Mouse (Mus musculus) MEL (cell line): ENCODE results near the gene Serinc5. TPM values are rescaled to one million over a fixed set of nuclear protein-coding genes. Genes with fewer than 3 reads are reported as not detected.

Experiments used
- DNase-seq: peaks from one replicate; pipeline ENCODE4 v3.0.0; 2011; ENCODE audit warnings: low read depth, low spot score
- H3K27ac ChIP-seq: 2 replicates; pipeline ENCODE4 v1.5.1; 2012; ENCODE audit warnings: low read depth, mild to moderate bottlenecking, control low read depth, low read length, moderate library complexity; ENCODE audit not compliant: control insufficient read depth
- H3K27me3 ChIP-seq, 2 experiments: fragments of 150-350 bp in 1 of 2; sonication (generic) in 1 of 2; 2 replicates each; pipeline ENCODE4 v1.6.1; 2012; ENCODE audit warnings: low read length in 2 of 2, mild to moderate bottlenecking in 2 of 2, improper control_type of control experiment in 1 of 2, moderate library complexity in 1 of 2; ENCODE audit not compliant: insufficient read depth in 2 of 2, control insufficient read depth in 1 of 2
- H3K36me3 ChIP-seq, 2 experiments: 2 replicates each; pipeline ENCODE4 v1.6.1; 2012 to 2014; ENCODE audit warnings: low read length in 2 of 2, improper control_type of control experiment in 1 of 2, inconsistent platforms in 1 of 2, mild to moderate bottlenecking in 1 of 2; ENCODE audit not compliant: insufficient read depth in 2 of 2, control insufficient read depth in 1 of 2
- H3K4me1 ChIP-seq, 2 experiments: fragments of 150-350 bp in 1 of 2; sonication (generic) in 1 of 2; 2 replicates each; pipeline ENCODE4 v1.6.1; 2012; ENCODE audit warnings: low read length in 2 of 2, improper control_type of control experiment in 1 of 2, mild to moderate bottlenecking in 1 of 2; ENCODE audit not compliant: insufficient read depth in 2 of 2, control insufficient read depth in 1 of 2
- H3K4me3 ChIP-seq, 2 experiments: fragments of 150-350 bp in 1 of 2; sonication (generic) in 1 of 2; 2 replicates each; pipeline ENCODE4 v1.5.1; 2012; ENCODE audit warnings: low read depth in 2 of 2, low read length in 2 of 2, mild to moderate bottlenecking in 2 of 2, moderate library complexity in 2 of 2, control low read depth in 1 of 2, improper control_type of control experiment in 1 of 2; ENCODE audit not compliant: control insufficient read depth in 1 of 2, insufficient read depth in 1 of 2
- H3K79me2 ChIP-seq: 2 replicates; pipeline ENCODE4 v1.6.1; 2012; ENCODE audit warnings: mild to moderate bottlenecking, low read length, moderate library complexity; ENCODE audit not compliant: control insufficient read depth, poor library complexity, insufficient read depth
- H3K9ac ChIP-seq: 2 replicates; pipeline ENCODE4 v1.6.1; 2012; ENCODE audit warnings: low read depth, mild to moderate bottlenecking, control low read depth, low read length, moderate library complexity; ENCODE audit not compliant: control insufficient read depth, poor library complexity, severe bottlenecking
- H3K9me3 ChIP-seq: fragments of 150-350 bp; sonication (generic); replicated peaks from 2 replicates; pipeline ENCODE4 v1.6.1; 2012; ENCODE audit warnings: mild to moderate bottlenecking, low read length, improper control_type of control experiment, moderate library complexity; ENCODE audit not compliant: insufficient read depth
- BHLHE40 ChIP-seq: IDR thresholded peaks from 2 replicates; pipeline ENCODE4 v1.6.1; 2012; ENCODE audit warnings: low read depth, mild to moderate bottlenecking, inconsistent platforms, low read length, improper control_type of control experiment, borderline replicate concordance
- CHD2 ChIP-seq: IDR thresholded peaks from 2 replicates; pipeline ENCODE4 v1.6.1; 2011; ENCODE audit warnings: low read length, improper control_type of control experiment
- EP300 ChIP-seq, 2 experiments: IDR thresholded peaks; 2 replicates each; pipeline ENCODE4 v1.6.1; 2011; ENCODE audit warnings: improper control_type of control experiment in 2 of 2, low read length in 2 of 2, low read depth in 1 of 2, mild to moderate bottlenecking in 1 of 2
- ETS1 ChIP-seq: IDR thresholded peaks from 2 replicates; pipeline ENCODE4 v1.6.1; 2012; ENCODE audit warnings: low read depth, mild to moderate bottlenecking, inconsistent platforms, low read length, improper control_type of control experiment, moderate library complexity
- GABPA ChIP-seq: IDR thresholded peaks from 2 replicates; pipeline ENCODE4 v1.6.1; 2012; ENCODE audit warnings: low read depth, mild to moderate bottlenecking, inconsistent platforms, low read length, improper control_type of control experiment, moderate library complexity
- GATA1 ChIP-seq: IDR thresholded peaks from 2 replicates; pipeline ENCODE4 v1.6.1; 2011; ENCODE audit warnings: low read depth, low read length, improper control_type of control experiment
- MAFK ChIP-seq: IDR thresholded peaks from 2 replicates; pipeline ENCODE4 v1.6.1; 2011; ENCODE audit warnings: low read depth, mild to moderate bottlenecking, low read length, improper control_type of control experiment, borderline replicate concordance
- MAX ChIP-seq: IDR thresholded peaks from 2 replicates; pipeline ENCODE4 v1.6.1; 2011; ENCODE audit warnings: low read length, improper control_type of control experiment
- MAZ ChIP-seq: IDR thresholded peaks from 2 replicates; pipeline ENCODE4 v1.6.1; 2012; ENCODE audit warnings: low read depth, mild to moderate bottlenecking, inconsistent platforms, low read length, improper control_type of control experiment
- MXI1 ChIP-seq: IDR thresholded peaks from 2 replicates; pipeline ENCODE4 v1.6.1; 2011; ENCODE audit warnings: mild to moderate bottlenecking, low read depth, low read length, improper control_type of control experiment
- MYC ChIP-seq: IDR thresholded peaks from 2 replicates; pipeline ENCODE4 v1.6.1; 2011; ENCODE audit warnings: low read depth, mild to moderate bottlenecking, low read length, improper control_type of control experiment, moderate library complexity
- NELFE ChIP-seq: IDR thresholded peaks from 2 replicates; pipeline ENCODE4 v1.6.1; 2011; ENCODE audit warnings: low read depth, low read length, improper control_type of control experiment
- POLR2AphosphoS2 ChIP-seq: IDR thresholded peaks from 2 replicates; pipeline ENCODE4 v1.6.1; 2011; ENCODE audit warnings: low read length, improper control_type of control experiment
- POLR2AphosphoS5 ChIP-seq: IDR thresholded peaks from 2 replicates; pipeline ENCODE4 v1.6.1; 2012; ENCODE audit warnings: low read depth, borderline replicate concordance, mild to moderate bottlenecking, inconsistent platforms, low read length, moderate library complexity, mixed read lengths
- RAD21 ChIP-seq: IDR thresholded peaks from 2 replicates; pipeline ENCODE4 v1.6.1; 2011; ENCODE audit warnings: mild to moderate bottlenecking, low read depth, low read length, improper control_type of control experiment
- SMC3 ChIP-seq: IDR thresholded peaks from 2 replicates; pipeline ENCODE4 v1.6.1; 2011; ENCODE audit warnings: low read depth, low read length, improper control_type of control experiment
- TCF12 ChIP-seq: IDR thresholded peaks from 2 replicates; pipeline ENCODE4 v1.6.1; 2014; ENCODE audit warnings: low read depth, mild to moderate bottlenecking, inconsistent platforms, low read length, improper control_type of control experiment, moderate library complexity
- USF2 ChIP-seq, 2 experiments: IDR thresholded peaks; 2 replicates each; pipeline ENCODE4 v1.6.1; 2011 to 2012; ENCODE audit warnings: improper control_type of control experiment in 2 of 2, low read length in 2 of 2, borderline replicate concordance in 1 of 2, inconsistent platforms in 1 of 2, low read depth in 1 of 2, mild to moderate bottlenecking in 1 of 2; ENCODE audit not compliant: insufficient read depth in 1 of 2
- ZC3H11A ChIP-seq: IDR thresholded peaks from 2 replicates; pipeline ENCODE4 v1.6.1; 2012; ENCODE audit warnings: low read depth, mild to moderate bottlenecking, inconsistent platforms, low read length, improper control_type of control experiment
- ZKSCAN1 ChIP-seq: IDR thresholded peaks from 2 replicates; pipeline ENCODE4 v1.6.1; 2012; ENCODE audit warnings: low read depth, mild to moderate bottlenecking, inconsistent platforms, low read length, improper control_type of control experiment, moderate library complexity
- ZMIZ1 ChIP-seq: IDR thresholded peaks from 2 replicates; pipeline ENCODE4 v1.6.1; 2012; ENCODE audit warnings: low read depth, mild to moderate bottlenecking, inconsistent platforms, low read length, improper control_type of control experiment, moderate library complexity
- ZNF384 ChIP-seq: IDR thresholded peaks from 2 replicates; pipeline ENCODE4 v1.6.1; 2012; ENCODE audit warnings: low read depth, mild to moderate bottlenecking, inconsistent platforms, low read length, improper control_type of control experiment
- polyA plus RNA-seq, 2 experiments: library from polyadenylated mRNA; stranded (reverse) in 1 of 2; unstranded in 1 of 2; fragments of >175 nt in 1 of 2; fragments of >200 nt in 1 of 2; gene quantifications; 2 replicates each; pipeline versions ENCODE4 v1.2.1 to v1.2.4; 2012; ENCODE audit warnings: low replicate concordance in 2 of 2, low read depth in 1 of 2; ENCODE audit not compliant: insufficient read length in 2 of 2, insufficient read depth in 1 of 2, missing spikeins in 1 of 2
- total RNA-seq: library from RNA; depleted of rRNA; stranded (reverse); fragments of 300-350 nt; gene quantifications from 2 replicates; pipeline ENCODE4 v1.2.3, GENCODE M21; 2012

The Serinc5 gene
- total and polyA plus RNA-seq, 3 experiments, result 4.0 to 8.8 TPM; not detected in 1

- 0 out of 2 replicates have a peak, but pooled peaks have one; percentile 41 for TF ChIP-seq MAZ
- 0 out of 2 replicates have a peak, but pooled peaks have one; percentile 37 for TF ChIP-seq MAX
- no peak for TF ChIP-seq GABPA
- peak; percentile 67; the same call in 1 of the 2 replicates for TF ChIP-seq MYC
- no peak for TF ChIP-seq RAD21
- TF ChIP-seq ETS1, result peak; percentile 43
- TF ChIP-seq SMC3, result no peak
- TF ChIP-seq MAFK, result no peak
- TF ChIP-seq MXI1, result peak; percentile 57; the same call in 1 of the 2 replicates
- TF ChIP-seq GATA1, result peak; percentile 83
- no peak for TF ChIP-seq ZMIZ1
- no peak for TF ChIP-seq BHLHE40
- TF ChIP-seq CHD2, result no peak
Measured at GRCm38 (mm10) chr13:92629509-92629908, 18.6 kb downstream of the Serinc5 start (continued).

GRCm38 (mm10) chr13:92631450-92631849 is 20.6 kb downstream of the Serinc5 start:
- Histone ChIP-seq H3K9me3 (no peaks in the 10 kb centered on the region), H3K9ac (no peak overlapping the region), H3K36me3 (peaks cover 0 to 11% of the 10 kb centered on the region in 2 experiments; a peak in 2 of 4 replicates), H3K4me3 (no peak overlapping the region), H3K4me1 (peaks cover 11 to 12% of the 10 kb centered on the region in 2 experiments), H3K79me2 (no peaks in the 10 kb centered on the region), H3K27me3 (no peaks in the 10 kb centered on the region), H3K27ac (no peak overlapping the region)
- TF ChIP-seq ETS1 (no peak), NELFE (no peak), POLR2AphosphoS2 (no peak), USF2 (IDR thresholded peaks at IDR 0.05; ENCODE audit: borderline replicate concordance in 1 of 2, insufficient read depth in 1 of 2, low read depth in 1 of 2, low read length in 2 of 2) (no peak), POLR2AphosphoS5 (no peak), ZKSCAN1 (no peak), EP300 (IDR thresholded peaks at IDR 0.05; ENCODE audit: low read depth in 1 of 2, low read length in 2 of 2) (no peak), ZC3H11A (no peak), TCF12 (no peak), ZNF384 (no peak), BHLHE40 (no peak)
- DNase-seq, result no peak
